Mouse (Mus musculus) leukemia stem cell, adult 10-12 weeks (primary cell): ENCODE data around the gene Ube2r2. TPM values are rescaled to one million over a fixed set of nuclear protein-coding genes. Genes with fewer than 3 reads are reported as not detected.

Source experiments
- polyA plus RNA-seq: library from polyadenylated mRNA; stranded (reverse); fragments of >175 nt; gene quantifications from 2 replicates; pipeline ENCODE4 v1.2.3, GENCODE M21; 2012; ENCODE audit warnings: low replicate concordance

Gene Ube2r2
- polyA plus RNA-seq: 26.7 and 31.5 TPM in 2 replicates

DNA sequence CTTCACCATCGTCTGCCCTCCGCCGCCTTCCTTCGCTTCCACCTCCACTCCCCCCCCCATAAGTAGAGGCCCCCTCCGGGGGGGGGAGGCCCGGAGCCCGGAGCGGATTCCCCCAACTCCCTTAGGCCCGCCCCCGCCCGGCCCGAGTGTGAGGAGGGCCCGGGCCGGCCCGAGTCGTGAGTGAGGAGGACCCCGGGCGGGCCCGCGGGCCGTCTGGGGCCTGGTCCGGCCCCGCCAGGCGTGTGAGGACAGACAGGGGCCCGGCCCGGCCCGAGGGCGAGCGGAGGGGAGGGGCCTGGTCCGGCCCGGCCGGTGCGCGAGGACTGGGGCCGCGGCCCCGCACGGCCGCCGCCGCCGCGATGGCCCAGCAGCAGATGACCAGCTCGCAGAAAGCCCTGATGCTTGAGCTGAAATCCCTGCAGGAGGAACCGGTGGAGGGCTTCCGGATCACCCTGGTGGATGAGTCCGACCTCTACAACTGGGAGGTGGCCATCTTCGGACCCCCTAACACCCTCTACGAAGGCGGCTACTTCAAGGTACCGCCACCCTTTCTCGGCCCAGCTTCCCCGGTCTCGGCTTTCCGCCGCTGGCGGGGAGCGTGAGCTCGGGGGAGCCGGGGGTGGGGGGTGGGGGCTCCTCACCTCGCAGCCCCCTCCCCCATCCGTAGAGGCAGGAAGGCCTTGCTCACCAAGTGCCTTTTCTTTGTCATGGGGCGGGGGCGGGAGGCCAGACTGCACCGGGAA, at the start of gene Ube2r2:
Gene Ube2r2 (plus strand): TSS at position 33 of the 743 bp plus-strand sequence.

GRCm38 (mm10) chr4:41097871-41098576, 37.5 kb upstream of the Ube2r2 start, which contains the start of gene Aqp3:
Gene Aqp3, minus strand, starts transcription at chr4:41098183.

DNA sequence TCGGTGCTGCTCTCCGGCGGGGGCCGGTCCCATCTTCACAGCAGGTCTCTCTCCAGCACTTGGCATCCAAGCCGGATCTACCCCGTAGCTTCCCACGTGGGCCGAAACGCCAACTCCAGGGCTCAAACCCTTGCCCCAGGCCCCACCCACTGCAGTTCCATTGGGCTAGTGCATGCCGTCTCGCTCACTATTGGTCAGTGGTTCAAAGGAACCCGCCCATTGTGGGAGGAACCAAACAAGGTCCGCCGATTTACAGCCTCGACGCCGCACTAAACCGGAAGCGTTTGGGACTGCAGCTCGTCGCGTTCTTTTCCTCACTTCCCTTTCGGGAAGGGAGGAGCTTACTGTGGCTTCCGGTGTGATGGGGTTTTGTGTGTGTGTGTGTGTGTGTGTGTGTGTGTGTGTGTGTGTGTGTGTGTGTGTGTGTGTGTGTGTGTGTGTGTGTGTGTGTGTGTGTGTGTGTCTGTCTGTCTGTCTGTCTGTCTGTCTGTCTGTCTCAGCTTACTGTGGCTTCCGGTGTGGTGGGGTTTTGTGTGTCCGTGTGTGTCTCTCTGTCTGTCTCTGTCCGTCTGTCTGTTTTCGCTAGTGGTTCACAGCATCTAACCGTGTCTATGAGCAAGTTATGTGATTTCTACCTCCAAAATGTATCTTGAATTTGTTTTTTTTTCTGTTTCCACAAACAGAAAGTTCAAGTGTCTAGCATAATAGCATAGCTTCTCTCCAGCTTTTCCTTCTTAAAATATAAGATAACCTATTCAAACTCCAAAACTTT, 11.2 kb upstream of the Ube2r2 start, which contains the start of gene Nol6:
Gene Nol6 (minus strand): TSS at position 276 of the 772 bp plus-strand sequence.

Other genes with a start within 250 kb of the Ube2r2 start
- not detected in 2 replicates for gene Spink4, start 215.7 kb upstream of the Ube2r2 start, polyA plus RNA-seq
- gene Bag1, start 187.4 kb upstream of the Ube2r2 start, polyA plus RNA-seq: 378 and 445 TPM in 2 replicates
- gene Chmp5, start 187.3 kb upstream of the Ube2r2 start, polyA plus RNA-seq: 2.1 and 2.2 TPM in 2 replicates
- 11.2 and 13.3 TPM in 2 replicates for gene Nfx1, start 164.8 kb upstream of the Ube2r2 start, polyA plus RNA-seq
- not detected in 2 replicates for gene Aqp7, start 87.6 kb upstream of the Ube2r2 start, polyA plus RNA-seq
- 0.64 TPM in 1 of 2 replicates, not detected in the other for gene Aqp3, start 37.6 kb upstream of the Ube2r2 start, polyA plus RNA-seq
- gene Nol6, start 11.3 kb upstream of the Ube2r2 start, polyA plus RNA-seq: 57.9 and 111 TPM in 2 replicates
- 1,197 and 1,815 TPM in 2 replicates for gene Ubap2, start 139.4 kb downstream of the Ube2r2 start, polyA plus RNA-seq
- 32.4 and 47.0 TPM in 2 replicates for gene Dcaf12, start 179.1 kb downstream of the Ube2r2 start, polyA plus RNA-seq
- 11.0 and 19.1 TPM in 2 replicates for gene Ubap1, start 213.3 kb downstream of the Ube2r2 start, polyA plus RNA-seq